Mouse (Mus musculus): ENCODE results near the gene Lsm14a.

Gene Lsm14a

GRCm38 (mm10) chr7:34393215-34393614 is at the start of gene Lsm14a:
Lsm14a (minus strand) TSS chr7:34393315.
- no peak for DNase-seq (ENCODE audit: low spot score in 2 of 2)

- DNase-seq (ENCODE audit: low spot score in 2 of 2) = peak; percentile 2 to 18
Observed at GRCm38 (mm10) chr7:34438903-34439302, 45.8 kb upstream of the Lsm14a start.

- no peak for DNase-seq (ENCODE audit: low spot score in 2 of 2)
Observed at GRCm38 (mm10) chr7:34433597-34433996, 40.5 kb upstream of the Lsm14a start.

- DNase-seq (ENCODE audit: low spot score in 2 of 2) = no peak
Observed at GRCm38 (mm10) chr7:34421201-34421600, 28.1 kb upstream of the Lsm14a start.

DNA sequence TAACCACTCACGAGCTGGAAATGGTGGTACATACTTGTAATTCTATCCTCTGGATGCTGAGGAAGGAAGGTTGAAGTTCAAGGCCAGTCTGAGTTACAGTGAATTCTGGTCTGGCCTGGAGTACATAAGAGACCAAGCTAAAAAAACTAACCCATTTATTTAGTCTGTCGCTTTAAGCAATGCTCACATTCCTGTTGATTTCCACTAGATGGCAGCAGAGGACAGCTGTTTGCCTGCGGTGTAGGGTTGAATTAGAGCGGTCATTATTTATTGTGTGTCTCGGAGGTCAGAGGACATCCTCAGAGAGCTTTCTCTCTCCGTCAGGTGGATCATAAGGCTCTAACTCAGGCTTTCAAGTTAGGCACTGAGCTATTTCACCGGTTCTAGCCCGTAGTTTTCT is 14.4 kb upstream of the Lsm14a start:
- DNase-seq (ENCODE audit: low spot score in 2 of 2) = peak in 1 of 2 experiments; percentile 30

GRCm38 (mm10) chr7:34403876-34404275 is 10.8 kb upstream of the Lsm14a start:
- DNase-seq (ENCODE audit: low spot score in 2 of 2) = no peak

GRCm38 (mm10) chr7:34400070-34400469 is 7.0 kb upstream of the Lsm14a start:
- DNase-seq (ENCODE audit: low spot score in 2 of 2) = no peak

GRCm38 (mm10) chr7:34398831-34399230 is 5.7 kb upstream of the Lsm14a start:
- no peak for DNase-seq (ENCODE audit: low spot score in 2 of 2)

DNA sequence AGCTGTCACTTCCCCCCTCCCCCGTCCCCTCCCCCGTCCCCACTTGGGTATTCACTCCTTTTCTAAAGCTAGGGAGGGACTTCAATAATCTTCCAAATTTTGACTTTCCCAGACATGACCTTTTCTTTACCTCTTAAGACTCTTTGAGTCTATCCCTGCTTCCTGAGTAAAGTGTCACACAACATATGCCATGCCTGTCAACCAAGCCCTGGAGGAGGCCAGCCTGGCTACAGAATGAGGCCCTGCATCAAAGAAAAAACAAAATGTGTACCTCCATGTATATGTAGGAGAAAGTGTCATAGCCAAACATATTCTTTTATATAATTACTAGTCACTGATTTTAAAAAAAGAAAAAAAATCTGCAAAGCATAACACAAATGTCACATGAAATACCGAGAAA is 3.7 kb upstream of the Lsm14a start:
- DNase-seq (ENCODE audit: low spot score in 2 of 2) = no peak

DNA sequence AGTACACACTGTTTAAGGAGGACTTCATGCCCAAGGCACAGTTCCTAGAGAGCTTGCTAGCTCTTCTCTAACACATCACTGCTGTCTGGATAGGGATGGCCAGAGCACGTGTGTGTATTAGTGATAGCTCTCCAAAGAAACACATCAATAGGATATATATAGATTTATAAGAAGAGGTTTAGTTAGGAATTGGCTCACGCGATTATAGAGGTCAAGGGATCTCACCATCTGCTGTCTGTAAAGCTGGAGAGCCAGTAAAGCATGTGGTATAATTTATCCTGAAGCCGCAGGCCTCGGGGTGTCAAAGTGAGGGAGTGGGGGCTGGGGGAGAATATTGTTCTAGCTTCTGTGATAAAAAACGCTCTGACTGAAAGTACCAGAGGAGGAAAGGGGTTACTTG is 2.6 kb upstream of the Lsm14a start:
- no peak for DNase-seq (ENCODE audit: low spot score in 2 of 2)

DNA sequence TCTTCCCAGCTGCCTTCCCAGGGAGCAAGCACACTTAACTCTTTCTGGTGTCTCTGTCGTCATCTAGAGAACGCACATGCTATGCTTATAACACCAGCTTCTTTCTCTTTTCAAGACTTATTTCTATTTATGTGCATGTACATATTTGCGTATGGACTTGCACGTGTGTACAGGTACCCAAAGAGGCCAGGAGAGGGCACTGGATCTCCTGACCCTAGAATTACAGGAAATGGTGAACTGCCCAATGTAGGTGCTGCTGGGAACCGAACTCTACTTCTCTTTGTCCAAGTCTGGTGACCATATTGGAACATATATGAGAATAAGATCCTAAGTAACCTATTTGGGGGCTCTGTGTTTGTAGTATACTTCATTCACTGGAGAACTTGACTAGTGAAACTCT is 1.5 kb upstream of the Lsm14a start:
- DNase-seq (ENCODE audit: low spot score in 2 of 2) = no peak

GRCm38 (mm10) chr7:34394091-34394490 is 976 bp upstream of the Lsm14a start:
- DNase-seq (ENCODE audit: low spot score in 2 of 2) = no peak

GRCm38 (mm10) chr7:34392335-34392734 is 780 bp downstream of the Lsm14a start:
- DNase-seq (ENCODE audit: low spot score in 2 of 2) = no peak

DNA sequence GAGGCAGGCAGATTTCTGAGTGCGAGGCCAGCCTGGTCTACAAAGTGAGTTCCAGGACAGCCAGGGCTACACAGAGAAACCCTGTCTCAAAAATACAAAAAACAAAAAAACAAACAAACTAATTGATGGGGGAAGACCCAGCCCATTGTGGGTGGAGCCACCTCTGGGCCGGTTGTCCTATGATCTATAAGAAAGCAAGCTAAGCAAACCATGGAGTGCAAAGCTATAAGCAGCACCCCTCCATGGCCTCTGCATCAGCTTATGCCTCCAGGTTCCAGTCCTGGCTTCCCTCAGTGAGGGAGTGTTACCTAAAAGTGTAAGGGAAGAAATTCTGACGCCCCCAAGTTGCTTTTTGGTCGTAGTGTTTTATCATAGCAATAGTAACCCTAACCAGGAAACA is 1.4 kb downstream of the Lsm14a start:
- no peak for DNase-seq (ENCODE audit: low spot score in 2 of 2)

GRCm38 (mm10) chr7:34390834-34391155 is 2.3 kb downstream of the Lsm14a start:
- DNase-seq (ENCODE audit: low spot score in 2 of 2) = no peak

DNA sequence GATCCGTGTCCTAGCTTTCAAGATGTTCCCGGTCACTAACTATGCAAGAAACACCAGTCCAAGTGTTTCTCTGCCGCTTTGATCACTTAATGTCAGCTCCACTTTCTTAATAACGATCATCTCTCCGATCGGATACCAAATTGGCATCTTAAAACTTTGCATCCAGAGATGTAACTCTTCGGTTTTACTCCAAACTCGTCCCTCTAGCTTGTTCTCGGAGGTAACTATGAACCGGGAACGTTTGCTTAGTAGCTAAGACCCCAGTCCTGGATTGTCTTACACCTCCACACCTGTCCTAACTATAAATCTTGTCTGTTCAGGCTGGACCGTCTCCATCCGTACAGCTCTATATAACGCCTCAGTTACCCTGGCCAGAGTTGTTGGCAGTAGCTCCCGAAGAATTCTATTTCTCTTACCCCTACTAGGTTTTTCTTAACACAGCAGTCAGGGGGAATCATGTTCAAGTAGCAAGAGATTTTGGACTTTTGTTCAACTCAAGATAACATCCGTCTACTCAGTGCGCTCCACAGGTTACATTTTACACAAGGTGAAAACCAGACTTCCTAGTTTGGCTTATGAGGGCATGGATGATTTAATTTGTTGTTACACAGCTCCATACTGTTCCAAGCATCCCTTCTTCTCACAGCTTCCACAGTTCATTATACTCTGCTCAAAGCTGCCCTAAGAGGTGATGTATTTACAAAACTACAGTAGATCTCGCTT is 2.8 kb downstream of the Lsm14a start:
- DNase-seq (ENCODE audit: low spot score in 2 of 2) = no peak

DNA sequence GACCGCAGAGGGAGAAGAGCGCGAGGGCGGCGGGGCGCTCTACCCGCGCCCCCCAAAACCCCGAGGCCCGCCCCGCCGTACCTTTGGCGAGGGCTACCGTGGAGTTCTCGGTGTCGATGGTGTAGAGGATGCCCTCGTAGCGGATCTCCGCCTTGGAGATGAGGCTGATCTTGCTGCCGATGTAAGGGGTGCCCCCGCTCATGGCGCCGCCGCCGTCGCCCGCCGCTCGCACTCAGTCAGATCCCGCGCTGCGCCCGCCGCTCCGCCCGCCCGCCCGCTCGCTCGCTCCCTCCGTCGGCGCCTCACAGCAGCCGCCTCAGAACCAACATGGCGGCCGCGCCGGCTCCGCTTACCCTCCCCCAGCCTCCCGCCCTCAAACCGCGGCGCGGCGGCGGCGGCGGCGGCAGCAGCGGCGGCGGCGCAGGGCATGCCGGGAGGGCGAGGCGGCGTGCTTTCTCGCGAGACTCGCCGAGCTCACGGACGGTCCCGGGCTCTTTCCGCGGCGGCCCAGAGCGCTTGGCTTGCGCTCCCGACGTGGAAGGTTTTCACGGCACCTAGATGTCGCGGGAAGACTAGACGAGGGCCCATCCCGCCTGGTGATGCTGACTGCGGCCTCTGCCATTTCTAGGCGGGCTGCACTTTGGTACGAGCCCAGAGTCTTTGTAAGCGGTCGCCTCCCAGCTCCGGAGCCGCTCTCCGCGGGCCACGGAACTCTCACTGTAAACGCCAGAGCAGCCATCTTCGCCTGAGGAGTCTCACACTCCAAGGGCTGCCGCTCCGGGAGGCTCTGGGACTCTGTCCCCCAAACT is 3.6 kb downstream of the Lsm14a start:
- peak; percentile 91 to 94 for DNase-seq (ENCODE audit: low spot score in 2 of 2)

DNA sequence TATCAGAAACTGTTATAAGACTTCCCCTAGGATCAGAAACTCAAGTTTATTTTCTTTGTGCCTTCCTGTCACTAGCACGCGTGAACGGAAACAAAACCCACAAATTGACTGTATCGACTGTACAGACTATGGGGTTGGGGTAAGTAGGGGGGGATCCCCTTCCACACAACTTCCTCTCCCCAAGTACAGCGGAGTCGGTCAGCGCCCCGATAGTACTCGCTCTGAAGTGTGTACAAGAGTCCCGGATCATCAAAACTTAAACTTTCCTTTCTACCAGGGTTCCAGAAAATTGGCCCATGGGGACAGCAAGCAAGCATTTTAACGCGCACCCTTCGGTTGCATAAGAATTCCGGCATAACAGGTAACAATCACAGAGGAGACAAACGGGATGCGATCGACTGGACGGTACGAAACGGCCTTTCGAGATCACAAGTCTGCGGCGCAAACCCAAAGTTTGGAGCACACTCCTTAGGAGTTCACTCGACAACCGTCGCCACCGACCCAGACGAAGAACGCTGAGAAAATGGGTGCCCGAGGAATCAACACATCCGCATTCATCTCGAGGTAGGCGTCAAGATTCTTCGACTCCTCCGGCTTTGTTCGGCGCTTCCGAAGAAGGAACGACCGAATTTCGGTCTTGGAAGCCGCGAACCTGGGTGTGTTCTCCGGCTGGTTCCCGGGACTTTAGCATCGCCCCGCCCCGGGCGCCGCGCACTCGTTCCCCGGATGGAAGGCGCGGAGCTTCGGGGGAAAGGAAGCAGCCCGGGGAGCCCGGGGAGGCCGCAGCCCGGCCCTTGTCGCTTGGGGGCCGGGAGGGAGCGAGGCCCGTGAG is 4.5 kb downstream of the Lsm14a start:
- DNase-seq (ENCODE audit: low spot score in 2 of 2) = peak; percentile 65 to 67

GRCm38 (mm10) chr7:34387784-34388444 is 5.2 kb downstream of the Lsm14a start:
- no peak for DNase-seq (ENCODE audit: low spot score in 2 of 2)

DNA sequence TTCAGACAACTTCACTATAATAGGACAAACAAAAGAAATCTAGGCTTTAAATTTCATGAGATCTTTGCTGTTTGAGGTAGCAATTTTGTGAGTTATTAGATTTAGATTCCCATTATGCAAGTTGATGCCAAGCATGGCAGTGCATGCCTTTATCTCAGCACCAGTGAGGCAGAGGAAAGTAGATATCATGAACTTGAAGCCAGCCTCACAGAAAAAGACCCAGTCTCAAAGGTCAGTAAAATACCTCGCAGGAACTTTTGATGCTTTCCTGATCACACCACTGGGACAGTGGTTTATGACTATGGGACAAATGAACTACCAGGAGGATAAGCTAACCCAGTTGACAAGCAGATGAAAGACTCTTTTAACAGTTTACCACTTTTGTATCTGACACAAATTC is 10.3 kb downstream of the Lsm14a start:
- no peak for DNase-seq (ENCODE audit: low spot score in 2 of 2)

GRCm38 (mm10) chr7:34381733-34382132 is 11.4 kb downstream of the Lsm14a start:
- peak in 1 of 2 experiments; percentile 18 for DNase-seq (ENCODE audit: low spot score in 2 of 2)

DNA sequence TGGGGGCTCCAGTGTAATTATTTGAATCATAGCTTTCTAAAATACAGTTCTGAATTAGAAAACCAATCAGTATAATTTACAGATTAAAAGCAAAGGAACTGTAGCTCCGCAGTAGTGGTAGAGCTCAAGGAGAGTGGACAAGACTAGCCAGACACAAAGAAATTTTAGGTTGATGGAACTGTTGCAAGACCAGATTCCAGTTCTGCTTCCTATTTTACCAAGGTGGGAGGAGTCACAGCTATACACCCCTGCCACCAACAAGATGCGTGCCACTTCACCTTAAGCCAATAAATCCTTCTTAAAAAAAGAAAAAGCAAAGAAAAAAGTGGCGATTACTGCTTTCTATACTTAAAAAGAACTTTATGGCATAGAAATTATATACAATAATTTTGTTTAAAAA is 12.8 kb downstream of the Lsm14a start:
- no peak for DNase-seq (ENCODE audit: low spot score in 2 of 2)
